Mouse (Mus musculus) neural tube, embryonic 13.5 days (tissue): ENCODE data around the gene Hspb9. TPM values are rescaled to one million over a fixed set of nuclear protein-coding genes. Genes with fewer than 3 reads are reported as not detected.

Experiments used
- polyA plus RNA-seq: library from polyadenylated mRNA; unstranded; fragments of >200 nt; fragmentation: Nextera tagmentation; extraction: Ambion mirVana; gene quantifications from 2 replicates; pipeline ENCODE4 v1.2.1, GENCODE M21; 2015

Hspb9 gene
- polyA plus RNA-seq, 1 experiment from 2014 or later: 0.43 TPM

Other genes starting within 250 kb of the Hspb9 start
- gene Klhl11, start 241.1 kb upstream of the Hspb9 start, polyA plus RNA-seq: 10.2 and 12.1 TPM in 2 replicates
- gene Acly, start 185.8 kb upstream of the Hspb9 start, polyA plus RNA-seq: 267 and 279 TPM in 2 replicates
- 2.4 and 2.7 TPM in 2 replicates for gene Ttc25, start 168.2 kb upstream of the Hspb9 start, polyA plus RNA-seq
- 46.0 and 53.2 TPM in 2 replicates for gene Cnp, start 138.9 kb upstream of the Hspb9 start, polyA plus RNA-seq
- 109 and 112 TPM in 2 replicates for gene Nkiras2, start 94.6 kb upstream of the Hspb9 start, polyA plus RNA-seq
- 304 and 317 TPM in 2 replicates for gene Dnajc7, start 93.7 kb upstream of the Hspb9 start, polyA plus RNA-seq
- 0.10 and 0.21 TPM in 2 replicates for gene Zfp385c, start 21.4 kb upstream of the Hspb9 start, polyA plus RNA-seq
- gene Dhx58, start 9.6 kb upstream of the Hspb9 start, polyA plus RNA-seq: 2.1 and 4.1 TPM in 2 replicates
- gene Kat2a, start 1.4 kb upstream of the Hspb9 start, polyA plus RNA-seq: 54.7 TPM in 2 replicates
- 30.0 and 35.1 TPM in 2 replicates for gene Rab5c, start 24.4 kb downstream of the Hspb9 start, polyA plus RNA-seq
- gene Kcnh4, start 46.1 kb downstream of the Hspb9 start, polyA plus RNA-seq: 4.8 and 5.3 TPM in 2 replicates
- gene Hcrt, start 49.1 kb downstream of the Hspb9 start, polyA plus RNA-seq: 0.56 TPM in 1 of 2 replicates, not detected in the other
- 4.7 and 5.0 TPM in 2 replicates for gene Ghdc, start 57.1 kb downstream of the Hspb9 start, polyA plus RNA-seq
- gene Stat5b, start 136.9 kb downstream of the Hspb9 start, polyA plus RNA-seq: 17.2 TPM in 2 replicates
- 1.6 and 1.9 TPM in 2 replicates for gene Stat5a, start 145.5 kb downstream of the Hspb9 start, polyA plus RNA-seq
- 72.3 and 82.3 TPM in 2 replicates for gene Stat3, start 225.7 kb downstream of the Hspb9 start, polyA plus RNA-seq